Mouse (Mus musculus) cerebellum, adult 2 months (tissue): Measurements from ENCODE around the gene Kremen1. TPM values are rescaled to one million over a fixed set of nuclear protein-coding genes. Genes with fewer than 3 reads are reported as not detected.

ENCODE experiments used
- DNase-seq, 2 experiments: peaks; one replicate each; pipeline ENCODE4 v3.0.0; 2021
- H3K27ac ChIP-seq: fragments of 200-500 bp; 2 replicates; pipeline ENCODE4 v1.5.1; 2012; ENCODE audit warnings: low read length, control low read depth, inconsistent platforms; ENCODE audit not compliant: insufficient read depth
- H3K27me3 ChIP-seq: fragments of 200-500 bp; 2 replicates; pipeline ENCODE4 v1.6.1; 2012; ENCODE audit warnings: inconsistent platforms, mild to moderate bottlenecking, low read length, moderate library complexity; ENCODE audit not compliant: control insufficient read depth, insufficient read depth
- H3K4me1 ChIP-seq: fragments of 200-500 bp; 2 replicates; pipeline ENCODE4 v1.6.1; 2011; ENCODE audit warnings: low read length; ENCODE audit not compliant: control insufficient read depth, insufficient read depth
- H3K4me3 ChIP-seq: fragments of 200-500 bp; replicated peaks from 2 replicates; pipeline ENCODE3; 2011; ENCODE audit warnings: mild to moderate bottlenecking, low read depth, low read length, control low read depth; ENCODE audit not compliant: insufficient read depth
- CTCF ChIP-seq: fragments of 200-500 bp; IDR thresholded peaks from 2 replicates; pipeline ENCODE4 v1.5.1; 2011; ENCODE audit warnings: low read depth, mild to moderate bottlenecking, control low read depth, low read length, moderate library complexity, borderline replicate concordance; ENCODE audit not compliant: insufficient read depth
- POLR2A ChIP-seq: fragments of 200-500 bp; IDR thresholded peaks from 2 replicates; pipeline ENCODE4 v1.6.1; 2011; ENCODE audit warnings: low read length, control low read depth, borderline replicate concordance; ENCODE audit not compliant: insufficient read depth
- WGBS: fragments of 180-500 bp; shearing (Covaris S2); methylation state at CpG from one replicate; pipeline ENCODE4 v1.1.7; 2018; 5-methylcytosine and 5-hydroxymethylcytosine counted together
- polyA plus RNA-seq: library from polyadenylated mRNA; depleted of rRNA; stranded (reverse); fragments of >200 nt; gene quantifications from 2 replicates; pipeline ENCODE4 v1.2.3, GENCODE M21; 2012

Kremen1 gene
- polyA plus RNA-seq, 1 experiment, result 8.6 TPM

GRCm38 (mm10) chr11:5193576-5193881 lies 67.8 kb downstream of the Kremen1 start:
- Histone ChIP-seq H3K4me1 (peaks cover 4% of the 10 kb centered on the region; the same call in 1 of the 2 replicates), H3K27me3 (no peaks in the 10 kb centered on the region), H3K27ac (no peak overlapping the region), H3K4me3 (no peak overlapping the region)
- TF ChIP-seq CTCF, result no peak
- no peak for TF ChIP-seq POLR2A
- 62% methylated on average over 1 of the region's 1 CpGs for WGBS
- DNase-seq, result no peak

DNA sequence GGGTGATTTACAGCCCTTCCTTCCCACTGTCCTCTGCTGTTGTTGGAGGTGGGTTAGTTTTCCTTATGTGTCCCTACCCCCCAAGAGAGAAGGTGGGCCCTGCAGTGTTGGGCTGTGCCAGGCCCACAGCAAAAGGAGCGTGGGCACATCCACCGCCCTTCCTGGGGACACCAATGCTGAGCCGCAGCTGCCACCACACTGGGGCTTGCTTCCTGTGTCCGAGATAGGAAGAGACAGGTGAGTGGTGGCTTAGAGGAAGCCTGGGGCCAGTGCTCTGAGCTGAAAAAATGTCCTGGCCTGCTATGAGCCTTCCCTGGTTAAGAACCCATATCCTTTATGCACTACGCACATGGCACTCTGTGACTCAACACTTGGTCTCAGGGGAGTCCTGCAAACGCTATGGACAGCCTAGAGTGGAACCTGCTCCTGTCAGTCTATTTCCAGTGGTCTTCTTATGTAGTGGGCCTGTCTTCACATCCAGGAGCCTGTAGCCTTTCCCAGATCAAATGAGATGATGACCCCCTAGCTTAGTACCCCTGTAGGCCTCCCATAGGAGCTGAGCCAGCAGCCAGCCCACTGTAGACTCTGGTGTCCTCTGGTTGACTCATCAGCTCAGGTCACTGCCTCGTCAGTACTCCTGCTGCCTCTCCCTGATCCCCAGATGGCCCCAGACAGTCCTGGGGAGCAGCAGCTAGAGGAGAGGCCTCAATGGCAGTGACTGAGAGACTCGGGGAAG lies 68.3 kb downstream of the Kremen1 start:
- DNase-seq, result no peak
- no peaks in the 10 kb centered on the region for H3K27me3 ChIP-seq
- TF ChIP-seq POLR2A, result no peak
- H3K4me1 ChIP-seq, result peaks cover 4% of the 10 kb centered on the region; the same call in 1 of the 2 replicates
- 77% methylated on average over 8 of the region's 8 CpGs for WGBS
- H3K27ac ChIP-seq, result no peak overlapping the region
- no peak overlapping the region for H3K4me3 ChIP-seq

DNA sequence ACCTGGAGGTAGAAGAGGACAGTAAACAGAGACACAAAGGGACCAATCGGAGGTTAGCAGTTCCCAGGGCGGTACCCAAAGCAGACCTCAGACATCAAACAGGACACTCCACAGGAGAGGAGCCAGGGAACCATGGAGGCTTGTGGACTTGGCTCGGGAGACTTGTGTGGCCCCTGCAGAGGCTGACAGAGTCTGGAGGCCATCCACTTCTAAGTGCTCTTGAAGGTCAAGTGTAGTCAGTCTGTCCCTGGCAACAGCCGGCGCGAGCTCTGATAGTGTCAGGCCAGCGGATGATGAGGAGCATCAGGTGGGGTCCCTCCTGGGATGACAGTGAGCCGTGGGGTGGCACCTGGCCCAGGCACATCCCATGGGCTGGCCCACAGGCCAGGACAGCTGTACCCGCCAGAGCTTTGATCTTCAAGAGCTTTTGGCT lies 69.3 kb downstream of the Kremen1 start:
- Histone ChIP-seq H3K4me1 (peaks cover 4% of the 10 kb centered on the region; the same call in 1 of the 2 replicates), H3K4me3 (no peak overlapping the region), H3K27ac (no peak overlapping the region), H3K27me3 (no peaks in the 10 kb centered on the region)
- 34% methylated on average over 9 of the region's 9 CpGs for WGBS
- no peak for TF ChIP-seq POLR2A
- no peak for TF ChIP-seq CTCF
- DNase-seq, result peak in 1 of 2 experiments; percentile 10

- H3K27me3 ChIP-seq, result no peaks in the 10 kb centered on the region
- peak in 1 of 2 experiments; percentile 8 for DNase-seq
- TF ChIP-seq POLR2A (no peak), CTCF (no peak)
- peaks cover 4% of the 10 kb centered on the region; the same call in 1 of the 2 replicates for H3K4me1 ChIP-seq
- H3K4me3 ChIP-seq, result no peak overlapping the region
- 56% methylated on average over 9 of the region's 9 CpGs for WGBS
- H3K27ac ChIP-seq, result no peak overlapping the region
These were observed 72.0 kb downstream of the Kremen1 start for GRCm38 (mm10) chr11:5189239-5189933.

DNA sequence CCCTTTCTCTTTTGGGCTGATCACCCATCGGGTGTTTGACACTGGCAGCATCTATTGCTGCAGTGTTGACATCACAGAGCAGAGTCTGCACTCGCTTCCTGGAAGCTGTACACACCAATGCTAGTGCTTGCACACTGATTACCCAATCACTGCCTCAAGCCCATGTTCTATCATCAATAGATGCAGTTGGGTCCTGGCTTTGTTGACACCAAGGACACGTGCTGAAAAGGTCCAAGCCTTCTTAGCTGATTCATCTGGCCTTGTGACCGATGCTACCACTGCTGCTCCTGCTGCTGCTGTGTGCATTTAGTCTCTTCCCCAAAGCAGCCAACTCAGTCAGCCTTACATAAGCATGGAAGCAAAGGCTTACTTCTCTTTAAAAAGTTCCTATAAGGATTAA lies 73.2 kb downstream of the Kremen1 start:
- Histone ChIP-seq H3K4me3 (no peak overlapping the region), H3K27me3 (no peaks in the 10 kb centered on the region), H3K4me1 (no peaks in the 10 kb centered on the region; the same call in 1 of the 2 replicates), H3K27ac (no peak overlapping the region)
- WGBS, result 85% methylated on average over 4 of the region's 4 CpGs
- no peak for DNase-seq
- no peak for TF ChIP-seq CTCF
- TF ChIP-seq POLR2A, result no peak

DNA sequence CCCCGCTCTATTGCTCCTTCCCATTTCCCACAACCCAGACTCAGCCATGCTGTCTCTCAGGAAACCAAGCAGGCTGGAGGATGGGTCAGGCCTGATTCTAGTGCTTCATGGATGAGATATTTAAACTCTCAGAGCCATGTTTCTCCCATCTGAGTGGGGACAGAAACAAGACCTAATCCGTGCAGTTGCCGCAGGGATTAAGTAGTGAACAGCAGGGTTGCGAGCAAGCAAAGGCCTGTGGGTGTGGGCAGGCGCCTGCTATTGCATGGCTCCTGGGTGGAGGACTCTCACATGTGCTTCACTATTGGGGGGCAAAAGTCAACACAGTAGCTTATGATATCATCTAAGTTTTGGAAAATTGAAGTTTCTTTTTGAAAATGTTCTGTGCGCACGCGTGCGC lies 76.5 kb downstream of the Kremen1 start:
- H3K27ac ChIP-seq, result no peak overlapping the region
- 90% methylated on average over 9 of the region's 9 CpGs for WGBS
- TF ChIP-seq CTCF (no peak), POLR2A (no peak)
- no peaks in the 10 kb centered on the region for H3K4me1 ChIP-seq
- no peak overlapping the region for H3K4me3 ChIP-seq
- no peak for DNase-seq
- no peaks in the 10 kb centered on the region for H3K27me3 ChIP-seq

DNA sequence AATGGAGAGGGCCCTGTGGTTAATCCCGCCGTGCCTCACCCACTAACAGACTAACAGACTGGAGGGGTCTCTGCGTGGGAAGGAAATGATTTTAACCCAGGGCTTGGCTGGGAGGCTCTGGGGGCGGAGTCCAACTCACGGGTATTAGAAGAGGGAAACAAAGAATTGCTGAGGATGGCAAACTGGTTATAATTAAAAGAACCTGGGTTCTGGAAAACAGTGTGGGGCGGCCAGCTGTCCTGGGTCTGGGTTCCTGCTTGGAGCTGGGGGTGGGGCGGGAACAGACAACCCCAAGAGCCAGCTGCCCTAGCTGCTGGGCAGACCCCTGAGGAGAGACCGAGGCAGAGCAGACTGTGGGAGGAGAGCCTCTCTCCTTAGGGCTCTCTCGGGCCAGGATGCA lies 77.1 kb downstream of the Kremen1 start:
- no peak overlapping the region for H3K4me3 ChIP-seq
- DNase-seq, result no peak
- no peaks in the 10 kb centered on the region for H3K4me1 ChIP-seq
- no peak overlapping the region for H3K27ac ChIP-seq
- no peaks in the 10 kb centered on the region for H3K27me3 ChIP-seq
- 54% methylated on average over 9 of the region's 9 CpGs for WGBS
- TF ChIP-seq CTCF (no peak), POLR2A (no peak)

DNA sequence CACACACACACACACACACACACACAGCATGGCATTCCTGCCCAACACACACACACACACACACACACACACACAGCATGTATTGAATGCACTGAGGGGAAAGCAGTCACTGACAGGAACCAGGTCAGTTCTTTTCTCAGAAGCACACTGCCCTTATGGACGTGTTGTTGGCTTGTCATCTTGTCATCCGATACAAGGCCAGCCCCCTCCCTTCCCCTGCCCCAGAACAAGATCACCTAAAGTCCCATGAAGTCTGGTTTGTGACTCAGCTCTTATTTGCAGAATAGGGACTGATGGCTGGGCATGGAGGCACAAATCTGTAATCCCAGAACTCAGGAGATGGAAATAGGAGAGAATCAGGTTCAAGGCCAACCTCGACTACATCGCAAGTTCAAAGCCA lies 78.5 kb downstream of the Kremen1 start:
- TF ChIP-seq POLR2A (no peak), CTCF (no peak)
- Histone ChIP-seq H3K4me1 (no peaks in the 10 kb centered on the region), H3K4me3 (no peak overlapping the region), H3K27me3 (no peaks in the 10 kb centered on the region), H3K27ac (no peak overlapping the region)
- no peak for DNase-seq
- 78% methylated on average over 4 of the region's 4 CpGs for WGBS
